In genomic region chr11:63502181-63502580, GRCm38 (mm10) we compare ENCODE assay signal across 10 mouse cellular contexts.
DNase-seq lines count a peak whose midpoint lies in the region; ATAC-seq lines count a peak whose summit lies in the region.
"Had no signal": no experiment of that assay in that cellular context is flagged by ENCODE, and none has a peak within 500 bp of the region (broad histone marks: within the 10 kb centered on the region; RNA-seq: fewer than 3 reads in every experiment).

No protein-coding gene starts in this region.

- 43% methylated on average over 5 of the region's 5 CpGs for WGBS in intestine, embryonic 16.5 days

- peak; percentile 1 to 6 for DNase-seq in frontal cortex, adult 2 months (ENCODE audit: extremely low spot score in 1 of 2, low spot score in 1 of 2)
- peak; percentile 25 for DNase-seq in ovary, adult 18-20 months (ENCODE audit: low spot score)
- no peak for DNase-seq in ovary, postnatal 14 days (ENCODE audit: low spot score)
- DNase-seq in heart, adult 9 months (ENCODE audit: low spot score in 2 of 2): peak; percentile 23 to 50
- peak; percentile 53 for DNase-seq in lung, postnatal 36 days
- no peak for DNase-seq in spleen, postnatal 14 days (ENCODE audit: low spot score in 2 of 2)
- DNase-seq: thymus, postnatal 36 days had no signal

- H3K4me3 ChIP-seq in intestine, embryonic 16.5 days (ENCODE audit: low read length): no peak overlapping the region
- H3K4me3 ChIP-seq: liver, embryonic 15.5 days had no signal

- H3K9ac ChIP-seq in intestine, embryonic 16.5 days (ENCODE audit: low read depth, low read length): no peak overlapping the region
- H3K9ac ChIP-seq: liver, embryonic 15.5 days had no signal

- no peak for ATAC-seq in frontal cortex, adult (ENCODE audit: low TSS enrichment)
- ATAC-seq in intestine, embryonic 16.5 days: no peak

- H3K4me2 ChIP-seq in intestine, embryonic 16.5 days (ENCODE audit: low read depth, low read length): no peak overlapping the region
- H3K4me2 ChIP-seq: liver, embryonic 15.5 days had no signal

- H3K27me3 ChIP-seq in intestine, embryonic 16.5 days (replicated peaks; ENCODE audit: control insufficient read depth, insufficient read depth, low read length): no peaks in the 10 kb centered on the region
- H3K27me3 ChIP-seq: liver, embryonic 15.5 days had no signal

- H3K9me3 ChIP-seq in intestine, embryonic 16.5 days (ENCODE audit: control insufficient read depth, low read length): no peaks in the 10 kb centered on the region
- H3K9me3 ChIP-seq: liver, embryonic 15.5 days had no signal

- H3K27ac ChIP-seq in intestine, embryonic 16.5 days (ENCODE audit: low read length): no peak overlapping the region
- H3K27ac ChIP-seq: liver, embryonic 15.5 days had no signal

- H3K36me3 ChIP-seq in intestine, embryonic 16.5 days (ENCODE audit: control insufficient read depth, insufficient read depth, low read length): no peaks in the 10 kb centered on the region
- H3K36me3 ChIP-seq: liver, embryonic 15.5 days had no signal

- H3K4me1 ChIP-seq in intestine, embryonic 16.5 days (ENCODE audit: control insufficient read depth, insufficient read depth, low read length): no peaks in the 10 kb centered on the region
- H3K4me1 ChIP-seq: liver, embryonic 15.5 days had no signal

Comparison
In these comparisons a context has a peak if more than half of its experiments do, and no peak if none do; other contexts are left out.
1. DNase-seq: peak in frontal cortex, adult 2 months (2 of 2), ovary, adult 18-20 months (single experiment), heart, adult 9 months (2 of 2) and lung, postnatal 36 days (single experiment); none in ovary, postnatal 14 days (single experiment) and spleen, postnatal 14 days (0 of 2).